Mouse (Mus musculus) right cerebral cortex, adult 2 months (tissue): ENCODE measurements around the gene Atg4b.
"Not testable (repeated sequence)": the region's sequence is repeated elsewhere in the genome, so short reads cannot be mapped to it uniquely, and the experiment has no call there.

ENCODE experiments used
- DNase-seq, 2 experiments: peaks; one replicate each; pipeline ENCODE4 v3.0.0; 2021 to 2022; ENCODE audit warnings: low spot score in 2 of 2

Gene Atg4b

DNA sequence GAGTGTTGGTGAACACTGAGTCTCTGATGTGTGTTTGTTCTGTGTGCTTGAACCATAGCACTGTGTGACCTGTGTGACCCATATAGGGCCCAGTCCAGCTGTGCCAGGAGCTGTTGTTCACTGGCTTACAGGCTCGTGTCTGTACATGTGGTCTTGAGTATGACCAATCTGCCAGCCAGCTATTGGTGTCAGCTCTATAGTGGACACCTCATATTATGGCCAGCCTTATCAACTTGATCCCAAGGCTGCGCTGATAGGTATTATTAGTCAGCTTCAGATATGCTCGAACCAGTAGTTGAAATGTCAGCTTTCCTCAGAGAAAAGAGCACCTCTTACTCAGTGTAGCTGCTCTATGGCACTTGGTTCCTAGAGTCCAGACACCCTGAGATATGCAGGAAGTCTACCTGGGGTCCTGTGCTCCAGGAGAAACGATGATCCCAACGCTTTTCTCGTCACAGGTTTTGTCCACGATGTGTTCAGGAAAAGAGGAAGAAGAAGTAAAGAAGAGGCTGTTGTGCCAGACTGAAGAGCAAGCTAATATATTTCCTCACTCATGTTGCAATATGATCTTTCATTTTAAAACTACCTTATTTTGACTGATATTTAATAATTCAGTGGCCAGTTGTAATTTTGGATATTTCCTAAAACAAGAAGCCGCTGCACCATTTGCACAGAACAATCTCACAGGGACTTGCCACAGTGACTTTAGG, 66.7 kb downstream of the Atg4b start:
- DNase-seq = no peak

DNA sequence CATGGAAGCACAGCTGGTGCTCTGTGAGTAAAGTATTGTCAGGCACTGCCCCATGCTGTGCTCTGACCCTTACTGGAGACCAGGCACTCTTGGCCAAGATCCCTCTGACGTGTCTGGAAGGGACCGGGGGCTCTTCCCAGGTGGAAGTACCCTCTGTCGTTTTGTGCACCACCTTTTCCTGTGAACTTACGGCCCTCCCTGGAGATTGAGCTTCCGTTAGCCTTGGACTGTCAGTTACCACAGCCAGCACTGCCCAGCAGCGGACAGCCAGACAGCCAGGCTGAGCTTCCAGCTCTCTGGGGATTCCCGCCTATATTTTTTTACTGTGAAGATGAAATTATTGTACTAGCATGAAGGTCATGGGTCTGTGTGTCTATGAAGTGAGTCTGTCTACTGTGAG, 67.4 kb downstream of the Atg4b start:
- DNase-seq = no peak

DNA sequence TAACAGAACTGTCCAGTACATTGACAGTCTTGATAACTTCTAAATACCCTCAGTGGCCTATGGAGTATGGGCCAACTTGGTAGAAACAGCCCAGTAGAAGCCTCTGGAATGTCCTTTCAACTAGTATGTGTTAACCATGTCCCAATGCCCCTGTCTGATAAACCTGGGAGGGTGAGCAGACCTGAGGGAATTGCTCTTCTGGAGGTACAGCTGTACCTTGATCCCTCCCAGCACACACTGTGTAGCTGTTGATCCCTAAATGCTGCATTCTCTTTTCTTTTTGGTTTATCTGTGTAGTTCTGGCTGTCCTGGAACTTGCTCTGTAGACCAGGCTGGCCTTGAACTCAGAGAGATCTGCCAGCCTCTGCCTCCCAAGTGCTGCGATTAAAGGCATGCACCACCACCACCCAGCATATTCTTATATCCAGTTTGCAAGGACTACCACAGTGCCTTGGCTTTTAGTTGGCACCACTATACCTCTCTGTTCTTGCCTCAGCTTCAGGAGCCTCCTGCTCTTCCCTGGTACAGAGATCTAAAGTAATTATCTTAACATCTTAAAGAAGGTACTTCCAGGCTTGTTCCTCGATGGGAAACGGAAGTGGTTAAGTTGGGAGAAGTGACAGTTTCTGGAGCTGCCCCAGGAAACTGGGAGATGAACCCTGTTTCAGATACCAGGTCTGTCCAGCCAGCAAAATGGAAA, 72.6 kb downstream of the Atg4b start:
- DNase-seq = no peak

DNA sequence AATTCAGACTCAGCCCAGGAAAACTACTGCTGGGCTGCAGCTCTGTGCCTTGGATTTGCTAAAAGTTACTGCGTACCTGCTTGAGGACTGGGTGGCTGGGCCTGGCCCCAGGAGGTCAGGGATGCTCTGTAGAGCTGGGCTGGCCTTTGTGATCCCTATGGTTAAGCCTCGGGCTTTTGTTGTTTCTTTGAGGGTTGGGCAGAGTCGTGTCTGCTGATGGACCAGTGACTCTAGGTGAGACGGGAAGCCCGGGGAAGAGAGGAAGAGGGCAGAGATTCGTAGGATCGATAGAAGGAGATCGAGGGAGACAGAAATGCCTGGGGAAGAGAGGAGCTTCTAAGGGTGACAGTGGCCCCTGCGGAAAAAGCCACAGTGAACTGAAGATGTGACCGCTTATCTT, 73.3 kb downstream of the Atg4b start, which contains the start of gene D2hgdh:
Gene D2hgdh (plus strand): TSS at position 301 of the 400 bp plus-strand sequence.
- DNase-seq = no peak

DNA sequence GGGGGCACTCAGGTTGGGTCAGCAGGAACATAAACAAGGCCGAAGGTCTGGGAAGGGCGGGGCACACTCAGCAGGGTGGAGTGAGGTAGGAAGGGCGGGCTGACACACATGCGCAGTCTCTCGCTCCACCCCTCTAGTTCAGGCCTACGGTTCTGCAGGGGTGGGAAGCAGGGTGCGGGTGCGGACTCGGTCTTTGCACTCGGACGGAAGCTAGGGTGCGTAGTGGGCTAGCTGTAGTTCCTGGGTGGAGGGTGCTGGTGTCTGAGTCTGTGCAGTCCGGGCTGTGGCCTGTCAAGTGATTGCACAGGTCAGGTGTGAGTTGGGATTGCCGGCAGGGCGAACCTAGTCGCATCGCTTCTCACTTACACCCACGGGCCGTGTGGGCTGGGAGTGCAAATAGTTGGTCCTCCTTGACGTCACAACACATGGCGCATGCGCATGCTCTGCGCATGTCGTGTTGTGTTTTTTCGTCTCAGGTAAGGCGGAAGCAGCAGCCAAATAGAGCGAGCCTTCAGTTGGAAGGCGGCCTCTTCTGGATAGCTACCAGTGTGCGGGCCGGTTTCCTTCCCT, 73.9 kb downstream of the Atg4b start:
- DNase-seq = peak; percentile 97 to 99

DNA sequence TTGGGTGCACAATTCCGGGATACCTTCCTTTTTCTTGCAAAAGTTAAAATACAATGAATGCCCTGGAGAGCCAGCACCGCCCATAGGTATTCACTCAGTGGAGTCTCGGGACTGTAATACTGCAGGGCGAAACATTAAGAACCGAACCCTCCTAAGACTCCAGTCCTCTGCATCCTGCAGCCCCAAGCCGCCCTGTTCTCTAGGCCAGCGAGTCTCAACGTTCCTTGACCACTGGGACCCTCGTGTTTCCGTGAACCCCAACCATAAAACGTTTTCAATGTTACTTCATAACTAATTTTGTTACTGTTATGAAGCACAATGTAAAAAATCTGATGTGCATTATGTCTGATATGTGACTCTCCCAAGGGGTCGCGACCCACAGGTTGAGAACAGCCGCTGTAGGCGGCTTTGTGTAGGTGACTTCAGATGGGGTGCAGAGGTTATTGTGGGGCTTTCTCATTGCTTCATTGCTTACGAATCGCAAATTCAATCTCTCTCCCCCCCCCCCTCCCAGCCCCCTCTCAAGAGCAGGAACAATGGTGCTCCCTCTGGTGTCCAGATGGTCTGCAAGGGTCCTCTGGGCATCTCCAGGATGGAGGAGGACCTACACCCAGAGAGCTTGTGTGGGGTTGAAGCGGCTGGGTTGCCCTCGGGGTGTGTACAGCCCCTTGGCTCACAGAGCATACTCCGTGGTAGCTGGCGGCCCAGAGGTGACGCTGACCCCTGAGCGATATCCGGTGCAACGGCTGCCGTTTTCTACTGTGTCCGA, 74.7 kb downstream of the Atg4b start:
- DNase-seq = peak in 1 of 2 experiments; percentile 30

DNA sequence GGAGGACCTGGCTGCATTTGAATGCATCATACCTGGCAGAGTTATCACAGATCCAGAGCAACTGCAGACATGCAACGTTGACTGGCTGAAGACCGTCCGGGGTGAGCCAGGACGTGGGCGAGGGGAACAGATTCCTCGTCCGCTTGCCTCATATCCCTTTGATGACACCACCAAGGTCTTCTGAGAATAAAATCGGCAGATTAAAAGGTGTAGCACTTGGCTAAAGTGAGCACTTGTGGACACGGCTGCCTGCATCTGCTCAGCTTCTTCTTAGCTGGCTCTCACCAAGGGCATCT, 75.2 kb downstream of the Atg4b start:
- DNase-seq = no peak

DNA sequence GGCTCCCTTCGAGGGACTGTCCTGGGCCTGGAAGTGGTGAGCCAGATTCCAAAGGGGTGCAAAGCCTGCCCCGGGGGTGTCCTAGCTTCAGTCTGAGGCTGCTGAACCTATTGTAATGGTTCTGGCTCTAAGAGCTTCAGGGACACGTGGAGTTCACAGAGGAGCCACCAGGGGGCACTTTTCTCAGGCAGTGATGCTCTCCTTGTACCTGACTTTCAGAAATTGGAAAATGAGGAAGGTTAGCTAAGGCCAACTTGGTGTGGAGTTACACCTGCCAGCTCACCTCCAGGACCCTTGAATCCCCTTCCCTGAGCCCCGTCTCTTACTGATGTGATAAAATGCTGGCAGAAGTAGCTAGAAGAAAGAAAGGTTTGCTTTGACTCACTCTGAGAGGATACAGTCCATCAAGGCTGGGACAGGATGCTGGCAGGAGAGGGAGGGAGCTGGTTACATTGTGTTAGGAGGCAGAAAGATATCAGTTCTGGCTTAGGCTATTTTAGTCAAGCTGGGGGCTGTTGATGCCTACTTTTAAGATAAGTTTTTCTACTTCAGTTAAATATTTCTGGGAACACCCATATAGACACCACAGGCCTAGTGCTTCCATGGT, 81.6 kb downstream of the Atg4b start:
- DNase-seq = peak in 1 of 2 experiments; percentile 4

DNA sequence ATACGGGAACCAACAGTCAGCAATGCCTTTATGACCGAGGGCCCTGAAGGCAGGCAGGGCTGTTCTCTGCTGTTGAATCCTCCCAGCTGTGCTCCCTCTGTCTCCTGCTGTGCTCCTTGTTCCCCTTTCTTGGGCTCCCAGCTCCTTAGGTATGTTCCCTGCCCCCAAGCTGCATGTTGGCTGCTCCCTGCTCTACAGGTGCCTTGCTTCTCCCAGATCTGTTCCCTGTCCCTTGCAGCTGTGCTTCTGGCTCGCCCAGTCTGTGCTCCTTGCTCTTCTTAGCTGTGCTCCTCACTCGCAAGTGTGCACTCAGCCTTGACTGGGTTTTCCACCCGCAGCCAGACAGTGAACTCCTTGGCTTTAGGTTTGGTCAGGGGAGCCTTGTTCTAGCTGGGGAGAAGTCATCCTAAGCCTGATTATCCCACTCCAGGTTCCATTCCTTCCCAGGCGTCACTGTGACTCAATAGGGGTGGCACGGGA, 83.4 kb downstream of the Atg4b start:
- DNase-seq = no peak

DNA sequence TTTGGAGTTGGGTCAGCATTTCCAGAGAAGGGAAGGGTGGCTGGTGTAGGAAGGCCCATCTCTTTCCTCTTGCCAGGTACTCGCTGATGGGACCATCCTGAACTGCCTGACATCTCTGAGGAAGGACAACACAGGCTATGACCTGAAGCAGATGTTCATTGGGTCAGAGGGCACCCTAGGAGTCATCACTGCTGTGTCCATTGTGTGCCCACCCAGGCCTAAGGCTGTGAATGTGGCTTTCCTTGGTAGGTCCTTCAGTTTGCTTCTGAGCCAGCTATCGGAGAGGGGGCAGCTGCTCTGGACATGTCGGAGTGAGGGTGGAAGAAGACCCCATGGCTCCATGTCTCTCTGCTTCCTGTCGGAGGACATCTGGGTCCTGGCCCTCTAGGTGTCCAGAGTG, 83.9 kb downstream of the Atg4b start:
- DNase-seq = peak in 1 of 2 experiments; percentile 1

DNA sequence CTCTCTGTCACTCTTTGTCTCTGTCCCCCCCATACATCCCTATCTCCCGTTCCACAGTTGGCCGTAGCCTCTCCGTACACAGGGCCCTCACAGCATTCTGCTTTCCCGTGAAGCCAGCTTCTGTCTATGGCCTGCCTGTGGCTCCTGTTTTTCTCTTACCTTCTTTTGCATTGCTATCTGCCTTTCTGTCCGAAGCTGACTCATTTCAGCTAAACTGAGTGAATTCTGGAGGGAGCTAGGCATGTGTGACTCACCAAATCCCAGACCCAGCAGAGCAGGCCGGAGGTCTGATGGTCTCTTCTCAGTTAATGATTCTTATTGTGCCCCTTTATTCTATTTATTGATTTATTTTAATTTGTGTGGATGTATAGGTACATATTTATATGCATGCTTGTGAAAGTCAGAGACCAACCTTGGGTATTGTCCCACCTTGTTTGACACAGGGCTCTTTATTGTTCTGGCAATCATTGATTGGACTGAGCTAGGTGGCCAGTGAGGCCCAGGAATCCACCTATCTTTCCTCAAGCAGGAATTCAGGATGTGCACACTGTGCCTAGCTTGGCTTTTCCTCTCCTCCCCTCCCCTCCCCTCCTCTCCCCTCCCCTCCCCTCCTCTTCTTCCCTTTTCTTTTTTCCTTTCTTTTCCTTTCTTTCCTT, 84.7 kb downstream of the Atg4b start:
- DNase-seq = peak; percentile 6 to 17

DNA sequence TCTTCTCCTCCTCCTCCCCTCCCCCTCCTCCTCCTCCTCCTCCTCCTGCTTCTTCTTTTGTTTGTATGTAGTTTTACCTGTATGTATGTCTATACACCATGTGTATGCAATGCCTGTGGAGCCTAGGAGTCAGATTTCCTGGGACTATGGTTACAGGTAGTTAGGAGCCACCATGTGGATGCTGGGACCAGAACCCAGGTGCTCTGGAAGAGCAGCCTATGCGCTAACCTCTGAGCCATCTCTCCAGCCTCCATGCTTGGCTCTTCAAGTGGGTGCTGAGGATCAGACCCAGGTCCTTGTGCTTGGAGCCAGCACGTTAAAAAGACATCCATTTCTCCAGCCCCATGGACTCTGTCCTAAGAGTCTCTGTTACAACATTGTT, 85.2 kb downstream of the Atg4b start:
- DNase-seq = no peak

DNA sequence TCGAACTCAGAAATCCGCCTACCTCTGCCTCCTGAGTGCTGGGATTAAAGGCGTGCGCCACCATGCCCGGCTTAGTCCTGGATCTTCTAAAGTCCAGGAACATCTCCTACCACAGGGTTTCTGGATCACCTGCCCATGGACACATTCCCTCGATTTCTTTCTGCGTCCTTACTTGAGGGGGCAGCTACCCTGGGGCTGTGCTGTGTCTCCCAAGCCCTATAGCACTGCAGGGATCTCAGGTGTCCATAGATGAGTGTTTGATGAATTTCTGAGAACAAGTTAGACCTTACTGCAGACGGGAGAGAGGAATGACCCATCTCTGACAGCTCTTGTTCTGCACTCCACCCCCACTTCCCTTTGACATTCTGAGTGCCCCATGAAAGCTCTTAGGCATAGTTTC, 86.0 kb downstream of the Atg4b start:
- no peak for DNase-seq

DNA sequence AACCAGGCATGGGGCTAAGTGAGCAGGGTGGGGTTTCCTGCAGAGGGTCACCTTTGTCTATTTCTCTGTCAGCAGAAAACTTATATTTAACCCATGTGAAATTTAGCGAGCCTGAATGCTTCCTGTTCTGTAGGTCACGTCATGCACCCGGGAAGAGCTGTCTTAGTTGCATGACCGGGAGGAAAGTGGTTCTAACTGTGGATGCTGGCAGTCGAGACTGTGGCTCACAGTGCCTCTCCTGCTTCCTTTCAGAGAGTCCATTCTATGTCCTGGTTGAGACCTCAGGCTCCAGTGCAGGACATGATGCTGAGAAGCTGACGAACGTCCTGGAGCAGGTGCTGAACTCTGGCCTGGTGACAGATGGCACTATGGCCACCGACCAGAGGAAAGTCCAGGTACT, 87.3 kb downstream of the Atg4b start:
- not testable (repeated sequence) for DNase-seq
